Mouse (Mus musculus) heart, embryonic 16.5 days (tissue): ENCODE results near the gene Dyrk2. TPM values are rescaled to one million over a fixed set of nuclear protein-coding genes. Genes with fewer than 3 reads are reported as not detected.
A peak's percentile ranks its signal among the peaks of the same experiment; 100 is the strongest.

Experiments used
- ATAC-seq: fragments of 200-750 bp; cut with Nextera tagmentation; replicated peaks from 2 replicates; pipeline ENCODE4 v1.8.0; 2017; ENCODE audit warnings: moderate number of reproducible peaks; ENCODE audit not compliant: insufficient read depth, low FRiP score; ENCODE audit errors: extremely low read depth
- H3K27ac ChIP-seq: fragments of 300-500 bp; sonication (generic); 2 replicates; pipeline ENCODE4 v1.5.1; 2014; ENCODE audit warnings: mild to moderate bottlenecking, low read length, control low read depth, moderate library complexity
- H3K27me3 ChIP-seq: fragments of 300-500 bp; sonication (generic); 2 replicates; pipeline ENCODE4 v1.6.1; 2014; ENCODE audit warnings: low read length, mixed read lengths; ENCODE audit not compliant: control insufficient read depth, insufficient read depth
- H3K36me3 ChIP-seq: fragments of 300-500 bp; sonication (generic); 2 replicates; pipeline ENCODE4 v1.6.1; 2014; ENCODE audit not compliant: control insufficient read depth, insufficient read depth
- H3K4me1 ChIP-seq: fragments of 300-500 bp; sonication (generic); 2 replicates; pipeline ENCODE4 v1.6.1; 2014; ENCODE audit warnings: low read length, mixed read lengths; ENCODE audit not compliant: control insufficient read depth, insufficient read depth
- H3K4me2 ChIP-seq: fragments of 300-500 bp; sonication (generic); 2 replicates; pipeline ENCODE4 v1.6.1; 2014; ENCODE audit warnings: low read depth, mild to moderate bottlenecking, control low read depth, low read length
- H3K4me3 ChIP-seq: fragments of 300-500 bp; sonication (generic); 2 replicates; pipeline ENCODE4 v1.5.1; 2014; ENCODE audit warnings: mild to moderate bottlenecking, control low read depth, low read length
- H3K9ac ChIP-seq: fragments of 300-500 bp; sonication (generic); 2 replicates; pipeline ENCODE4 v1.6.1; 2014; ENCODE audit warnings: low read length, control low read depth
- H3K9me3 ChIP-seq: fragments of 300-500 bp; sonication (generic); replicated peaks from 2 replicates; pipeline ENCODE4 v1.6.1; 2016; ENCODE audit warnings: low read length; ENCODE audit not compliant: control insufficient read depth
- WGBS: fragments of 180-500 bp; shearing (Covaris S2); extraction: QIAGEN DNeasy Blood & Tissue Kit; methylation state at CpG from one replicate; pipeline ENCODE4 v1.1.7; 2014; 5-methylcytosine and 5-hydroxymethylcytosine counted together
- polyA plus RNA-seq: library from polyadenylated mRNA; unstranded; fragments of >200 nt; fragmentation: Nextera tagmentation; extraction: Ambion mirVana; gene quantifications from 2 replicates; pipeline ENCODE4 v1.2.1, GENCODE M21; 2015

The Dyrk2 gene
- polyA plus RNA-seq, 1 experiment from 2014 or later = 10.2 TPM

DNA sequence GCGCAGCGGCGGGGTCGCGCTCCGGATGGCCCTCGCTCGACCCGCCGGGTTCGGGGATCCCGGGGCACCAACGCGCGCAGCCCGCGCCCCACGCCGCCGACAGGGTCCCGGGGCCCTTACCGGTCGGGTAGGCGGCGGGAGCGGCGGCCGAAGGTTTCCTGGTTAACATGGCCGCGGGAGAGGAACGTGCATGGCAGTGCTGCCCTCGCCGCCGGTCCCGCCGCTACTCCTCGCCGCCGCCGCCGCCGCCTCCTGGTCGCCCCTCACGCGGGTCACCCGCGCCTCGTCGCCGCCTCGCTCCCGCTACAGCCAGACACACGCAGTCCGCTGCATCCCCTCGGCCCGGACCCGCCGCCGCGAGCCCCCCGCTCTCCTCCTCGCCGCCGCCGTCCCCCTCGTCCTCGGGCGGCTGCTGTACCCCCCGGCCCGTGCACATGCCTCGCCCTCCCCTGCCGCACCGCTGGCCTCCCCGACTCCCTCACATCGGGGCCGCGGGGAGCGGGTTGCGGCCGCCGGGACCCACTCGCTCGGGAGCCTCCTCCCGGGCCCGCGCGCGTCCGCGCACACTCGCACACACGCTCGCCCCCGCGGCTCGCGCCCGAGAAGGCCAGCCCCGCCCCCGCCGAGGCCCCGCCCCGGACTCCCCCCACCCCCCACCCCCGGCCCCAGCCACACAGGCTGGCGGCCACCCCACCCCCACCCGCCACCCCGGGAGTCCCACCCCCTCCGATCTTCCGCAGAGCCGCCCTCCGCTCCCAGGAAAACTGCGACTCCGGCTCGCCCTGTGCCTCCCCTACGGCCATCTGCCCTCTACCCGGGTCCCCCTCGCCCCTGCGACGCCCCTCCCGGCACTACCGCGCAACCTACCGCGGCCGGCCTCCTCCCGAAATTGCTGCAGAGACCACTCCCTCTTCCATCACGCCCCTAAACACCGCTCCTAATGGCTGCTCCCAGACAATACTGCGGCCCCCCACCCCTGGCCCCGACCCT lies 1.1 kb downstream of the Dyrk2 start:
- Histone ChIP-seq H3K9me3 (peaks cover 5% of the 10 kb centered on the region; the same call in 1 of the 2 replicates), H3K4me1 (peaks cover 32% of the 10 kb centered on the region), H3K27me3 (no peaks in the 10 kb centered on the region), H3K4me3 (peak overlapping the region; percentile 98), H3K4me2 (peak overlapping the region; percentile 100), H3K9ac (peak overlapping the region; percentile 100), H3K27ac (peak overlapping the region; percentile 99), H3K36me3 (peaks cover 10% of the 10 kb centered on the region)
- under 1% methylated on average over 116 of the region's 130 CpGs for WGBS
- peak; percentile 84 for ATAC-seq

DNA sequence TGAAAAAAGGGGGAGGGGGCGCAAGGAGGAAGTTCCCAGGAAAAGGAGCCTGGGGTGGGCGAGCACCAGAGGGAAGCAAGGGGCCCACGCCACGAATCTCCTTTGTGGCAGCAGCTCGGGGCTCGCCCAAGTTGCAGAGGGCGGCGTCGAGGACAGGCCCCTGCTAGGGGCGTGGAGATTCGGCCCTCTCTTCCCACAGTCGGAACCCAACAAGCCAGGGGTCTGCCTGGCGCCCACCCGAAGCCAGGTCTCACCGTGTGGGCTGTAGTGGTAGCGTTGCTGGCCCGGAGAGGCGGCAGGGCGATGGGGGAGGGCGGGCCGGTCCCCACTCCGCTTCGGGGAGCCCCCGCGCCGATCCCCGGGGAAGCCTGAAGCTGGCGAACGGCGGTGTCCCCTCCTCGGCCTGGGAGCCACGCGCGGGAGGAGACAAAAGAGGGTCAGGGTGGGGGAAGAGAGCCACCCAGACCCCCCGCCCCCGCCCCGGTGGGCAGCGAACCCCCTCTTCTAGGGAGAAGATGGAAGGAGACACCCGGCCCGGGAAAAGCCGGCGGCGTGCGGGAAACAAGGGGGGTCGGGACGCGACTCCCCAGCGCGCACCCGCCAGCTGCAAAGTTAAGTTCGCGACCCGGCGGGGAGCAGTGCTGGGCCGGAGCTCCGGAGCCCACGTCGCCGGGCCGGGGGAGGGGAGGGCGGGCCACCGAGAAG lies 2.0 kb downstream of the Dyrk2 start:
- Histone ChIP-seq H3K9ac (peak overlapping the region; percentile 100), H3K4me1 (peaks cover 35% of the 10 kb centered on the region), H3K36me3 (peaks cover 14% of the 10 kb centered on the region), H3K9me3 (peaks cover 3% of the 10 kb centered on the region; the same call in 1 of the 2 replicates), H3K4me3 (peak overlapping the region; percentile 98), H3K4me2 (peak overlapping the region; percentile 64), H3K27me3 (no peaks in the 10 kb centered on the region), H3K27ac (peak overlapping the region; percentile 99)
- peak; percentile 20 for ATAC-seq
- WGBS = under 1% methylated on average over 61 of the region's 62 CpGs

DNA sequence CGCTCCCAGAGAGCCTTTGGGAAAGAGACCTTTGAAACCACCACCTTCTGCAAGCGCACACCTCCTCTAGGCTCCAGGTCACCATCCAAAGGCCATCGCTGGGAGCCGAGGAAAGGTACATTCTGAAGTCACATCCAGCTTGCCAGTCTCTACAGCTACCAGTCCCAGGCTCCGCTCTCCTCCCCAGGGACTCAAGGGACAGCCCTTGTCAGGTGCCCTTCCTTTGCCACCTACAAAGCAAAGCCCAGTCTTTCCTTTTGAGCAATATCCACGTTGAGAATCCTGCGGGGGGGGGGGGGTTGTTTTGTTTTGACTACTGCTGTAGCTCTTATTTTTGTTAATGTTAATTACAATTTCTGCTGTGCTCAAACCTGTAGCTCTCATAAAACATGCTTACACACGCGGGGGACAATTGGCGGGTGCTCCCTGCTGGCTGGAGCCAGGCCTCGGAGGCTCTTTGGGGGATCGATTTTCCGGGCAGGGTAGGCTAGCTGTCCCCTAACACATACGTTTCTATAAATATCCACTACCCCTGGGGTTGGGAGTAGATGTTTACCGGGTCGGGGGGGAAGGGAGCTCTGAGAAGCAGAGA lies 2.6 kb downstream of the Dyrk2 start:
- 11% methylated on average over 16 of the region's 16 CpGs for WGBS
- peaks cover 18% of the 10 kb centered on the region for H3K36me3 ChIP-seq
- H3K4me2 ChIP-seq = peak overlapping the region; percentile 64
- peak overlapping the region; percentile 98 for H3K4me3 ChIP-seq
- H3K9me3 ChIP-seq = no peaks in the 10 kb centered on the region
- H3K9ac ChIP-seq = peak overlapping the region; percentile 100
- H3K27ac ChIP-seq = peak overlapping the region; percentile 99
- no peak for ATAC-seq
- no peaks in the 10 kb centered on the region for H3K27me3 ChIP-seq
- H3K4me1 ChIP-seq = peaks cover 42% of the 10 kb centered on the region

DNA sequence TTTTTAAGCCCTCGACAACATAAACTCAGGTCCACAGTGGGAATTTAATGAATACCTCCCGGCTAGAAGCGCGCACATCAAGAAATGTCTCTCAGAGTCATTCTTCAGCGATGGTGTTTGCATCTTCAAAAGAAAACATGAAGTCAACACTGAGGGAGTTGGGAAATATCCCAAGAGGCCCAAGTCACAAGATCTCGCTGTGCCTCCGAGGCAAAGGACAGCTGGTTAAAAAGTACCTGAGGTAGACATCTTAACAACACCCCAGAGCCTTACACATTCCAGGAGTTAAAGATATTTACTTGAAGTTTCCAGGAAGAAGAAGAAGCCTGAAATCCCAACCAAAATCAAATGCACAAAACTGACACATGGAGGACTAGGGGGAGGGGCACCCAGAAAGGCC lies 5.0 kb downstream of the Dyrk2 start:
- no peak overlapping the region for H3K27ac ChIP-seq
- no peaks in the 10 kb centered on the region for H3K27me3 ChIP-seq
- ATAC-seq = no peak
- no peak overlapping the region for H3K4me3 ChIP-seq
- H3K9me3 ChIP-seq = peaks cover 12% of the 10 kb centered on the region
- no peak overlapping the region; the same call in 1 of the 2 replicates for H3K4me2 ChIP-seq
- H3K9ac ChIP-seq = no peak overlapping the region
- peaks cover 45% of the 10 kb centered on the region for H3K4me1 ChIP-seq
- H3K36me3 ChIP-seq = peaks cover 42% of the 10 kb centered on the region
- 88% methylated on average over 7 of the region's 7 CpGs for WGBS

DNA sequence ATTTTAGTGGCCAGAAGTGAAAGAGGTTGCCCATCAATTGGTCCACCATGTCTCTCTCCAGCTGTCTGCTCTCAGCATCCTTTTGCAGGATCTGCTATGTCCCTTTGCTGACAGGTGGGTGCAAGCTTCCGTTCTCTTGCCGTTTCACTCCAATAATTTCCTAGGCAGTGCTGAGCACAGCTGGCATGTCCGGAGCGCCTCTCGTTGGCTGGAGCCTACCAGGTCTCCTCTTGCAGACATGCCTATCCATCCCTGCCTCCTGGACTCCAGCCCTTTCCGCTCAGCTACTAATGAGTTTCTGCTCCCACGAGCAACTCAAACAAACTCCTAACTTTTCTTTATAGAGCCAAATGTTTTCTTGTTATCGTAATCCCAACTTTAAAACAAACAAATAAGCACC lies 6.4 kb downstream of the Dyrk2 start:
- H3K9me3 ChIP-seq = peaks cover 14% of the 10 kb centered on the region
- H3K27me3 ChIP-seq = no peaks in the 10 kb centered on the region
- H3K4me3 ChIP-seq = no peak overlapping the region
- no peak overlapping the region for H3K27ac ChIP-seq
- H3K9ac ChIP-seq = no peak overlapping the region
- peaks cover 55% of the 10 kb centered on the region for H3K36me3 ChIP-seq
- 77% methylated on average over 8 of the region's 8 CpGs for WGBS
- peaks cover 52% of the 10 kb centered on the region for H3K4me1 ChIP-seq
- ATAC-seq = no peak
- H3K4me2 ChIP-seq = no peak overlapping the region

DNA sequence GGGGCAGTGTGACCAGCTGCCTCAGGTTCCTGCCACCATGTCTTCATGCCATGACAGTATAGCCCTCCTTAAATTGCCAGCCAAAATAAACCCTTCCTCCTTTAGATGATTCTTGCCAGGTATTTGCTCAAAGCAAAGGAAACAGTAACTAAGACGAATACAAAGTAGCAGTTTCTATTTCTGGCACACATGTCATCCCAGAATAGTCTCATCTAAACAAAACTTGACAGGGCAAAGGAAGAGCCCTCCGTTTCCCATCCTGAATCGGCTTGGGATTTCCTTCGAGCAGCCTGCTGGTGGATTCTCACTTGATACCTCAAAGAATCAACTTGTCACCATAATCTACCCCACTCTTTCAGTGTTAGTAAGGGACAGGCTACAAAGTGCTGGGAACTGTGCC lies 7.8 kb downstream of the Dyrk2 start:
- Histone ChIP-seq H3K36me3 (peaks cover 60% of the 10 kb centered on the region), H3K4me3 (no peak overlapping the region), H3K4me1 (peaks cover 57% of the 10 kb centered on the region), H3K9ac (no peak overlapping the region), H3K9me3 (peaks cover 14% of the 10 kb centered on the region), H3K4me2 (no peak overlapping the region), H3K27ac (no peak overlapping the region), H3K27me3 (no peaks in the 10 kb centered on the region)
- WGBS = 31% methylated on average over 4 of the region's 4 CpGs
- ATAC-seq = no peak

DNA sequence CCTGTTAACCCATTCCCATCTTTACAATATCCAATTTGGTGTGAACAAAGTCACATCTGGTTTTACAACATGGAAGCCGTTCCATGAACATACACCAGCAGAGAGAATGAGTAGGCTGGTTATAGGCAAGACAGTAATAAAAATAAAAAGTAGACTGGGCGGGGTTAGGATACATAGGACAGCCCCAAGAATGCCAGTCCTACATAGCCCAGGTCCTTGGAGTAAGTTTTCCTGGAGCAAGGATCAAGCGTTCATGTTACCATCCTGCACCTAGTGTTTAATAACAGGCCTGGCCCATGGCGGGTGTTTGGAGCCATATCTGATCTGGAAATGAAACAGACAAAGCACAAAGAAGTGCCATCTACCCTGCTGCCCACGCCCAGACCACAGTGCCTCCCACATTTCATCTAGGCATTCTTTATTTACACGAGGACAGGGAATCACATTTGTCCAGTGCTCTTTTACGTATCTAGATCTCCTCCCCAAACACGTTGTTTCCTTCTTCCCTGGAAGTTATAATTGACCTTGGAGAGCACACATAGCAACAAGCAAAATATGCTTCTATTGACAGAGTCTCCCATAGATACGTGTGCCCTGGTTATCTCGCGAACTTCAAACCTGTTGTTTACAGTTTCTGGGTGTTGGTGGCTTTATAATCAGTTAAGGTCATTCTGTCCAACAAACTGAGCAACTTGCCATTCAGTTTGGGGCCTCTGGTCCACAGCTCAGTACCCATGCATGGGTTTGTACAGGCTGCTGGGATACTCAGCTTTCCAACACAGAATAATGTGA lies 8.6 kb downstream of the Dyrk2 start:
- Histone ChIP-seq H3K27ac (peak overlapping the region; percentile 7; the same call in 1 of the 2 replicates), H3K9ac (no peak overlapping the region), H3K36me3 (peaks cover 63% of the 10 kb centered on the region), H3K4me1 (peaks cover 51% of the 10 kb centered on the region), H3K4me2 (no peak overlapping the region), H3K27me3 (no peaks in the 10 kb centered on the region), H3K4me3 (no peak overlapping the region), H3K9me3 (peaks cover 14% of the 10 kb centered on the region)
- WGBS = 75% methylated on average over 11 of the region's 11 CpGs
- no peak for ATAC-seq

DNA sequence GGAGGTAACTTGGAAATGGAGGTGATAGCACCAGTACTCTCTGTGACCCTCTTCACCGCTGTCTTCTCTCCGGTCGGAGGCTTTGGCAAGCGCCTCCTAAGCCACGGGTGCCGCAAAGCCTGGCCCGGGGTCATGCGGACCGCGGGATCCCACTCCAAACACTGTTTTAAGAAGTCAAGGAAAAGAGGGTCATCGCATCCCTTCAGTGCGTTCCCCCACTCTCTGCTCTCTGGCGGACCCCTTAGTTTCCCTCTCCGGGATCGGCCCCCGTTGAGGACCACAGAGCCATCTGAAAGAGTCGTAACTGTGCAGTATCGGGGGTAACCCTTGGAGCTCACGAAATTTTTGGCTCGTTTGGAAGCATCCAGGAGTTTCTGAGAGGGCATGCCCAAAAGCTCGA lies 10.4 kb downstream of the Dyrk2 start:
- ATAC-seq = no peak
- Histone ChIP-seq H3K9ac (no peak overlapping the region), H3K4me2 (no peak overlapping the region), H3K9me3 (peaks cover 14% of the 10 kb centered on the region), H3K27ac (peak overlapping the region; percentile 27; the same call in 1 of the 2 replicates), H3K27me3 (no peaks in the 10 kb centered on the region), H3K4me3 (no peak overlapping the region), H3K36me3 (peaks cover 58% of the 10 kb centered on the region), H3K4me1 (peaks cover 40% of the 10 kb centered on the region)
- 93% methylated on average over 21 of the region's 21 CpGs for WGBS
